In genomic region chr1:36064223-36064622, GRCm38 (mm10) we compare ENCODE assay signal across 8 mouse cellular contexts. TPM values are rescaled to one million over a fixed set of nuclear protein-coding genes. Genes with fewer than 3 reads are reported as not detected.
DNase-seq lines count a peak whose midpoint lies in the region; ATAC-seq and TF ChIP-seq lines count a peak whose summit lies in the region.

No protein-coding gene starts in this region.

- H3K9me3 ChIP-seq in lung, postnatal 0 days (ENCODE audit: low read length) = no peaks in the 10 kb centered on the region
- H3K9me3 ChIP-seq in hindbrain, embryonic 16.5 days (ENCODE audit: control insufficient read depth, low read length) = no peaks in the 10 kb centered on the region
- H3K9me3 ChIP-seq in neural tube, embryonic 13.5 days = no peaks in the 10 kb centered on the region

- no peaks in the 10 kb centered on the region for H3K36me3 ChIP-seq in lung, postnatal 0 days (ENCODE audit: insufficient read depth, low read length)
- H3K36me3 ChIP-seq in hindbrain, embryonic 16.5 days (ENCODE audit: control insufficient read depth, insufficient read depth, low read length) = no peaks in the 10 kb centered on the region
- no peaks in the 10 kb centered on the region for H3K36me3 ChIP-seq in neural tube, embryonic 13.5 days

- H3K27me3 ChIP-seq in cerebellum, adult 2 months (ENCODE audit: control insufficient read depth, insufficient read depth, low read length) = no peaks in the 10 kb centered on the region
- no peaks in the 10 kb centered on the region for H3K27me3 ChIP-seq in lung, postnatal 0 days (replicated peaks; ENCODE audit: insufficient read depth, low read length)
- no peaks in the 10 kb centered on the region; the same call in 1 of the 2 replicates for H3K27me3 ChIP-seq in hindbrain, embryonic 16.5 days (replicated peaks; ENCODE audit: control insufficient read depth, insufficient read depth, low read length)
- no peaks in the 10 kb centered on the region for H3K27me3 ChIP-seq in neural tube, embryonic 13.5 days

- no peak for DNase-seq in cerebellum, adult 2 months
- DNase-seq in cerebellum, postnatal 25 days = no peak
- no peak for DNase-seq in lung, postnatal 0 days (ENCODE audit: low spot score)
- no peak for DNase-seq in lung, postnatal 36 days
- no peak for DNase-seq in adipocyte (ENCODE audit: low spot score)
- no peak for DNase-seq in left cerebral cortex, adult 11 months (ENCODE audit: low spot score)

- no peak for ATAC-seq in lung, postnatal 0 days
- ATAC-seq in hindbrain, embryonic 16.5 days = no peak
- ATAC-seq in neural tube, embryonic 13.5 days (ENCODE audit: low read depth) = no peak

- TF ChIP-seq POLR2A in cerebellum, adult 2 months (IDR thresholded peaks at IDR 0.05; ENCODE audit: borderline replicate concordance, insufficient read depth, low read length) = no peak

- H3K9ac ChIP-seq in lung, postnatal 0 days (replicated peaks; ENCODE audit: low read depth) = no peak overlapping the region
- 0 out of 2 replicates have a peak overlapping the region, but pooled peaks have one; percentile 13 for H3K9ac ChIP-seq in hindbrain, embryonic 16.5 days (ENCODE audit: low read depth, low read length)
- H3K9ac ChIP-seq in neural tube, embryonic 13.5 days = peak overlapping the region; percentile 54

- TF ChIP-seq CTCF in cerebellum, adult 2 months (IDR thresholded peaks at IDR 0.05; ENCODE audit: borderline replicate concordance, insufficient read depth, low read depth, low read length) = no peak
- no peak for TF ChIP-seq CTCF in lung, postnatal 0 days (IDR thresholded peaks at IDR 0.05)

- peak overlapping the region; percentile 55 for H3K4me3 ChIP-seq in cerebellum, adult 2 months (replicated peaks; ENCODE audit: insufficient read depth, low read depth, low read length)
- H3K4me3 ChIP-seq in lung, postnatal 0 days (ENCODE audit: low read depth, low read length) = no peak overlapping the region
- no peak overlapping the region for H3K4me3 ChIP-seq in hindbrain, embryonic 16.5 days (ENCODE audit: low read length)
- no peak overlapping the region for H3K4me3 ChIP-seq in neural tube, embryonic 13.5 days

- H3K27ac ChIP-seq in cerebellum, adult 2 months (ENCODE audit: insufficient read depth, low read length) = peak overlapping the region; percentile 41; the same call in 1 of the 2 replicates
- no peak overlapping the region for H3K27ac ChIP-seq in lung, postnatal 0 days (ENCODE audit: low read length)
- no peak overlapping the region; the same call in none of the 2 replicates for H3K27ac ChIP-seq in hindbrain, embryonic 16.5 days (ENCODE audit: low read depth, low read length)
- H3K27ac ChIP-seq in neural tube, embryonic 13.5 days (replicated peaks) = no peak overlapping the region

- 49% methylated on average over 4 of the region's 4 CpGs for WGBS in cerebellum, adult 2 months
- WGBS in lung, postnatal 0 days = 38% methylated on average over 4 of the region's 4 CpGs
- WGBS in hindbrain, embryonic 16.5 days = 27% methylated on average over 4 of the region's 4 CpGs
- WGBS in neural tube, embryonic 13.5 days = 34% methylated on average over 4 of the region's 4 CpGs

- no peak for TF ChIP-seq EP300 in lung, postnatal 0 days (IDR thresholded peaks at IDR 0.05)

- peak overlapping the region; percentile 47; the same call in 1 of the 2 replicates for H3K4me2 ChIP-seq in lung, postnatal 0 days (replicated peaks; ENCODE audit: low read depth, low read length)
- peak overlapping the region; percentile 69; the same call in 1 of the 2 replicates for H3K4me2 ChIP-seq in hindbrain, embryonic 16.5 days (ENCODE audit: low read length)
- peak overlapping the region; percentile 47 for H3K4me2 ChIP-seq in neural tube, embryonic 13.5 days

- H3K4me1 ChIP-seq in cerebellum, adult 2 months (ENCODE audit: control insufficient read depth, insufficient read depth, low read length) = peaks cover 11% of the 10 kb centered on the region
- peaks cover 9% of the 10 kb centered on the region; the same call in 1 of the 2 replicates for H3K4me1 ChIP-seq in lung, postnatal 0 days (ENCODE audit: insufficient read depth, low read depth, low read length)
- peaks cover 19% of the 10 kb centered on the region for H3K4me1 ChIP-seq in hindbrain, embryonic 16.5 days (ENCODE audit: control insufficient read depth, insufficient read depth, low read depth, low read length)
- peaks cover 45% of the 10 kb centered on the region for H3K4me1 ChIP-seq in neural tube, embryonic 13.5 days (replicated peaks)

RNA-seq across cellular contexts. Expression of gene Hs6st1, which starts 4.0 kb away (rescaled TPM):
- polyA plus RNA-seq in cerebellum, adult 2 months (2012; rRNA removed) = 69.8 and 70.5 TPM in 2 replicates
- polyA plus RNA-seq in lung, postnatal 0 days (2015; fragmentation: Nextera tagmentation; extraction: Ambion mirVana) = 4.9 and 6.3 TPM in 2 replicates
- 9.5 and 11.7 TPM in 2 replicates for polyA plus RNA-seq in hindbrain, embryonic 16.5 days (2015; fragmentation: Nextera tagmentation; extraction: Ambion mirVana)
- polyA plus RNA-seq in neural tube, embryonic 13.5 days (2015; fragmentation: Nextera tagmentation; extraction: Ambion mirVana) = 12.0 and 16.9 TPM in 2 replicates
